Mouse (Mus musculus) kidney, adult 8-10 months (tissue): ENCODE results near the gene Rapgef3.

Experiments used
- DNase-seq, 2 experiments: peaks; one replicate each; pipeline ENCODE4 v3.0.0; 2022

The Rapgef3 gene

GRCm38 (mm10) chr15:97773108-97773507 is 5.3 kb upstream of the Rapgef3 start:
- peak; percentile 97 to 99 for DNase-seq

- DNase-seq: no peak
Measured at GRCm38 (mm10) chr15:97770280-97770679, 2.5 kb upstream of the Rapgef3 start.

GRCm38 (mm10) chr15:97768192-97768591 is 420 bp upstream of the Rapgef3 start:
- peak in 1 of 2 experiments; percentile 73 for DNase-seq

GRCm38 (mm10) chr15:97766594-97767279 is 1.0 kb downstream of the Rapgef3 start:
- peak; percentile 78 to 83 for DNase-seq

GRCm38 (mm10) chr15:97766194-97766593 is 1.6 kb downstream of the Rapgef3 start:
- DNase-seq: no peak

- peak in 1 of 2 experiments; percentile 57 for DNase-seq
Measured at GRCm38 (mm10) chr15:97765090-97765794, 2.5 kb downstream of the Rapgef3 start.

GRCm38 (mm10) chr15:97764532-97764931 is 3.2 kb downstream of the Rapgef3 start:
- DNase-seq: no peak

- DNase-seq: peak in 1 of 2 experiments; percentile 46
Measured at GRCm38 (mm10) chr15:97763256-97764049, 4.3 kb downstream of the Rapgef3 start.

DNA sequence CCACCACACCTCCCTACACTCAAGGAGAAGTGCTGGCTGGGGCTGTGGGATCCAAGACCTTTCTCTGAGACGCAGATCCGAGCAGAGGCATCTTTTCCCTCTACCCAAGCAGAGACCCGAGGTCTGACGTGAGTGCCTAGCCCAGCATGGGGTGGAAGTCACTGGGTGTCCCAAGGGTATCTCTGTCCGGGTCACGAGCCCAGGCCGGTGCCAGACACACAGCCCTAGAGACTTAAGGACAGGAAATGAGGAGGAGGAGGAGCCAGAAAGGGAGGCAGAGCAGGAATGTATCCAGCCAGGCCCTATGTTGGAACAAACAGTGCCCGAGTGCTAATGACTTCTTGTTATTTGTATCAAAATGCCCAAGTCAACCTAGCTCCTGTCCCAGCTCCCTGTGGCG is 5.0 kb downstream of the Rapgef3 start:
- peak in 1 of 2 experiments; percentile 76 for DNase-seq

DNA sequence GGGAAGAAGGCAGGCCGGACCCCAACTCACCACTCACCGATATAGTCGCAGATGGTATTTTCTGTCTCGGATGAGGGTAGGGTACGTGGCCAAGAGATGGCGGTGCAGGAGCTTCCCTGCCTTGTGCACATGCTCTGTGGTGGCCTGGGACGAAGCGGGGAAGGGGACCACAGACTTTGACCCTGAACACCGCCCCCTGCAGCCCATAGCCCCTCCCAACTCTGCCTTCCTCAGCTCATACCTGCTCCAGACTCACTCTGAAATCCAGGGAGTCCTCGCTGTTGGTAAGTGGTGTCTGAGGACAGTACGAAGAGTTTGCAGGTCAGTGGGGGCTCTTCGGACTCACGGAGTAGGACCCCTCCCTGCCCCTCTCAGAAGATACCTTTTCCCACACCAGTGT is 6.3 kb downstream of the Rapgef3 start:
- DNase-seq: peak in 1 of 2 experiments; percentile 63

DNA sequence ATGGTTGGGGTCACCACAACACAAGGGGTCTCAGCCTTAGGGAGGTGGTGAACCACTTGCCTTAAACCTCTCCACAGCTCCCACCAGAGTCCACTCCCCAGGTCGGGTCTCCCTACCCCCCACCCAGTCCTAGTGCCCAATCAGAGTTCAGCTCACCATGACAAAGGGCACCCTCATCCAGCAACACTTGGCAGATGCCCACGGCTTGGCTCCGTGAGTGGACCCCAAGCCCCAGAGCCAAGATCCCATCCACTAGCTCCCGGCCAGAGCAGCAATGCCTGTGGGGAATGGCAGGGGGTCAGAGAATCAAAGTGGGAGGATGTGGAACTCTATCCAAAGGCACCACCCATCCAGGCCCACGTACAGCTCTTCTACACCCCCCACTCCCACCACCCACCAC is 6.8 kb downstream of the Rapgef3 start:
- DNase-seq: no peak

DNA sequence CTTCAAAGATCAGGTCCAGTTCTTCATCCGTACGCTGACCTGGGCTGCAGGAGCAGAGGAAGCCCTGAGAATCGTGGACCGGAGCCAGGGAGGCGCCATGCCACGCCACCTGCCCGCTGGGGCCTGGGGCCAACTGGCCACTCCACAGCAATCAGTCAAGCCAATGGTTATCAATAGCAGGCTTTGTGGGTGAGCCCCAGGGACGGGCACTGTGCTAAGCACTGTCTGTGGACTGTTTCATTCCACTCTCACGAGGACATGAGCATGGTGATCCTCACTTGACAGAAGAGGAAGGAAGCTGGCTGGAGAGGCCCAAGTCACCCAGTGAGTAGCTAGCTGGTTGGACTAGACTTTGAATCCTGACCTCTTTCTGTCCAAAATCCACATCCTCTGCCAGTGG is 7.8 kb downstream of the Rapgef3 start:
- DNase-seq: peak in 1 of 2 experiments; percentile 64

- no peak for DNase-seq
Measured at GRCm38 (mm10) chr15:97755361-97755760, 12.4 kb downstream of the Rapgef3 start.

DNA sequence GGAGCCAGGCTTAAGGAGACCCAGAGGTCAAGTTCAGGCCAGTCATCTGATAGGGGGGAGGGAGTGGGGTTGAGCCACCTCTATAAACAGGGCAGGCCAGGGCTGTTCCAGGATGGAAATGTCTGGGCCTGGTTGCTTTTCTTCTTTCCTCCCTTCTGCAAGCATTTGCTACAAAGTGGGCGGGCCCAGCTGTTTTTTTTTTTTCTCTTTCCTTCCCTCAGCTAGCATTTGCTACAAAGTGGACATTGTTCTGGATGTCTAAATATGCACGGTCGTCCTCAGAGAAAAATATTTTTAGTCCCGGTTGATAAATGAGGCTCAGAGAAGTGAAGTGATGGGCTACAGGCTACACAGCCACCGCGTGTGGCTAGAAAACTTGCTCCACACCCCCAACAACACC is 13.3 kb downstream of the Rapgef3 start:
- DNase-seq: no peak

DNA sequence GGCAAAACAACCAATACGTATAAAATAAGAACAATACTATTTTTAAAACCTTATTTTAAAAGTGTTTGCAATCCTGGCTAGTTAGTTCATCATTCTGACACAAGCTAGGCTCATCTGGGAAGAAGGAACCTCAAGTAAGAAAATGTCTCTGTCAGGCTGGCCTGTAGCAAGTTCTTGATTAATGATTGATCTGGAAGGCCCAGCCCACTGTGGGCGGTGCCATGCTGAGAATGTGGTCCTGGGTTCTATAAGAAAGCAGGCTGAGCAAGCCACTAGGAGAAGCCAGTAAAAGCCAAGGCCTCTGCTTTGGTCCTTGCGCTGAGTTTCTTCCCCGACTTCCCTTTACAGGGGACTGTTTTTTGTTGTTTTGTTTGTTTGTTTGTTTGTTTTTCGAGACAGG is 15.3 kb downstream of the Rapgef3 start:
- DNase-seq: peak in 1 of 2 experiments; percentile 72

DNA sequence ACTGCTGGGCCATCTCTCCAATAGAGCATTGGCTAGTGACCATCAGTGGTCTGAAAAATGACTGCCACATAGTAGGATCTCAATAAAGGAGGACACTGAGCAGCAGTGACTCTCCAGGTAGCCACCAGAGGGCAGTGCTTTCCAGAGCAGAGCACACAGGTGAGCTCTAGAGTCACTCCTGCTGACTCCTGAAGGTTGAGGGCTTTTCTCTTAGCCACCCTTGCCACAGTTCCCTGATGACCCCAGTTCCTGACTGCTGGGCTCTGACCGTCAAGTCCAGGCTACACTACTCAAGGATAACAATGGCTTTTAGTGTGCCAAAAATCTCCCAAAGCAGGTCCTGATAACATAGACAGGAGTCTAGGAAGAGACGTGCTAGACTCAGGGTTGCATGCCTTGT is 16.1 kb downstream of the Rapgef3 start:
- DNase-seq: no peak

GRCm38 (mm10) chr15:97750697-97751096 is 17.1 kb downstream of the Rapgef3 start:
- DNase-seq: peak; percentile 72 to 73

DNA sequence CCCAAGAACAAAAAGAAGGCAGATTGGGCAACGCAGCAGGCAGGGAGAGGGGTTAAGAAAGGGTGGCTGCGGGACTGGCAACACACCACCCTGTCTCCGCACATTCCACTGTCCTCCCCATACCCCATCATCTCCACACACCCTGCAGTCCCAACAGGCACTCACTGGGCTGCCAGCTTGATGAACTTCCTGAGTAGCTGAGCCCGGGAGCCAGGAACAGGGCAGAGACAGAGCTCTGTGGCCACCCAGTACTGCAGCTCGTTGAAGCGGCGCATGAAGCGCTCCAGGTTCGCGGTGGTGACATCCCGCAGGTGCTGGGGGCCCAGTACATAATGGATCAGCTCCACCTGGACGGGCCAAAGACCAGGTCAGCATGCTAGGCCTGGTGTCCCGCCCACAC is 17.9 kb downstream of the Rapgef3 start:
- no peak for DNase-seq

- no peak for DNase-seq
Measured at GRCm38 (mm10) chr15:97749397-97749796, 18.4 kb downstream of the Rapgef3 start.

DNA sequence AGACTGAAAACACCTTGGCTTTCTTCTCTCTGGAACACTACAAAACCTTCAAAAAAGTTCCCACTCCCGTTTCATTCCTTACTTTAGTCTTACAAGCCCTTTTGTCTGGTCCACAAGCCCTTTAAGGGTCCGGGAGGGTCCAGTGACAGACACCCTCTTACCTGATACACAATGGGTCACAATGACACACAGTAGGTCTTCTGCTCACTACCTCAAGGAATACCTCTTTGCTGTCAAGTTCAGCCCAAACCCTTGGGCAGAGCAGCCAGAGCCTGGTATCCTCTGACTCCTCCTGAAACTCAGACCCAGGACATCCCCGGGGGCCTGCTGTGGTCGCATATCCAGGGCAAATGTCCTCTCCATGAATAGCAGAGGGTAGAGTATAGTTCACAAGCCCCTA is 18.8 kb downstream of the Rapgef3 start:
- DNase-seq: no peak

DNA sequence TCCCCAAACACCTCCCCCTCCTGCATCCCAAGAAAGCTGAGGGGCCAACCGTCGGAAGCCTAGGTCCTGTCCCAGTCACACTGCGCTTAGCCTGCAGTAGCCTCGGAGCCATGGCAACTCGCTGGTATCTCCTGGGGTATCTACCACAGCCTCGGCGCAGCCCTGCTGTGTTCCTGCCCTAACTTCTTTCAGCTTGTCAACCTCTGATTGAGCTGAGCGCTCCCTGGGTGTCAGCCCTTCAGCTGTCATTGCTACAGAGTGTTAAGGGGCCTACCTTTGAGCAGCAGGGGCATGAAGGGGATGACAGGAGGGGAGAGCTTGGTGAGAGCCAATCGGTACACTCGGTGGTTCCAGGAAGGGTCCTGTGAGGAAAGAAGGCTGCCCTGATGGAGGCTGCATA is 19.5 kb downstream of the Rapgef3 start:
- no peak for DNase-seq

GRCm38 (mm10) chr15:97747486-97747885 is 20.3 kb downstream of the Rapgef3 start:
- no peak for DNase-seq

DNA sequence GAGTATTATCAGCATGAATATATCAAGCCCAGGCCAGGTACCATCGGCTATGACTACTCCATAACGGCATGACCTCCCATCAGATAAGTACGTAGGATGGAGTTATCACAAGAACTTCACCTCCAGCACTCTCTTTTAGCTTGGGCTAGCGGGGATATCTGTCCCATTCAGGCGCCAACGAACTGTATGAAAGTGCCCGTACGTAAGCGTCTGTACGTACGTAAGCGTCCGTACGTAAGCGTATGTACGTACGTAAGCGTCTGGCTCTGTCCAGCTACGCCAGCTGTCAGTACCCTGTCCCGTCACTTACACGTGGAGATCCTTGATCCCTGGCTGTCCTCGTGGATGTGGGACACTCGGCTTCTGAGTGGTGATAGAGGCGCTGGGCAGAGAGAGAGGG is 21.0 kb downstream of the Rapgef3 start:
- DNase-seq: no peak

DNA sequence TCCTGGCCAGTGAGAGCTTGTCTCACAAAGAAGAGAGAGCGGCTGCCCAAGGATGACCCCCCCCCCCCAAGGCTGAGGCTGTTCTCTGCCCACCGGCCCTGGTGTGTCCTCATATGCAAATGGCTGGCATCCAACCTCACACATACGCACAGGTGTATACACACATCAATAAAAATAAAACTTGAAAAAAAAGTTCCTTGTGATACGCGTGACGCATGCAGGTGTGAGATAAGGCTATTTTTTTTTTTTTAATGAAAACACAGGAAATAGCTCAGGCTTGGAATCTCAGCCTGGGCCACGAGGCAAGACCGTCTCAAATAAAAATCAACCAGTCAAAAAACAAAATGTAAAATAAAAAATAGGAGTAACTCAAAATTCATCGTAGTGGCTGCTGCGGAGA is 21.5 kb downstream of the Rapgef3 start:
- DNase-seq: no peak
